Mouse (Mus musculus): Measurements from ENCODE around the gene Atg14.

DNA sequence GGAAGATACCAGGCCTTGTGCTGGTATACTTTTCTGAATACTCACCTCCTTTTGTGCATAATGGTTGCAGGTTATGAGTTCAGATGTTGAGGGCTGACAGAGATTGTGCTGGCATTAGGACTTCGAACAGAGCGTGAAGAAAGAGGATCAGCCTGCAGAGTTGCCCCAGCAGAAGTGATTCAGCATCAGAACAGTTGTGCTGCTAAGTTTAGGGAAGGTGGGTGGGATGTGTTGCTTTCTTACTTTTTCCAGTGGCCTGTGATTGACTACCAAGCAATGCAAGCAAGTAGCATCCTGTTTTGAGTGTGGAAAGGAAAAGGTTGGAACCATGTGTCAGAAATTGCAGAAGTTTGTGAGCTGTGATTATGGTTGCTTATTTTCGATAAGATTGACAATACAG, 56.8 kb downstream of the Atg14 start:
- no peak for TF ChIP-seq CTCF (IDR thresholded peaks at IDR 0.05; ENCODE audit: extremely low read depth, insufficient read depth, low read length)
- no peak for TF ChIP-seq POLR2A (IDR thresholded peaks at IDR 0.05; ENCODE audit: extremely low read depth, insufficient read depth, low read length)

Measured in cortical plate, adult 2 months (tissue).